Mouse (Mus musculus) neural tube, embryonic 13.5 days (tissue): ENCODE data around the gene Tvp23a. TPM values are rescaled to one million over a fixed set of nuclear protein-coding genes. Genes with fewer than 3 reads are reported as not detected.

Source experiments
- ATAC-seq: fragments of 200-750 bp; cut with Nextera tagmentation; 2 replicates; pipeline ENCODE4 v1.8.0; 2017; ENCODE audit warnings: low read depth, mild to moderate bottlenecking, moderate TSS enrichment, moderate library complexity
- H3K27ac ChIP-seq: fragments of 300-500 bp; sonication (generic); replicated peaks from 2 replicates; pipeline ENCODE4 v1.5.1; 2015; ENCODE audit warnings: moderate library complexity, mild to moderate bottlenecking, inconsistent platforms
- H3K27me3 ChIP-seq: fragments of 300-500 bp; sonication (generic); 2 replicates; pipeline ENCODE4 v1.6.1; 2015; ENCODE audit warnings: mild to moderate bottlenecking, inconsistent platforms
- H3K36me3 ChIP-seq: fragments of 300-500 bp; sonication (generic); 2 replicates; pipeline ENCODE4 v1.6.1; 2015; ENCODE audit warnings: mild to moderate bottlenecking, inconsistent platforms
- H3K4me1 ChIP-seq: fragments of 300-500 bp; sonication (generic); replicated peaks from 2 replicates; pipeline ENCODE4 v1.6.1; 2015; ENCODE audit warnings: inconsistent platforms
- H3K4me2 ChIP-seq: fragments of 300-500 bp; sonication (generic); 2 replicates; pipeline ENCODE4 v1.6.1; 2015; ENCODE audit warnings: inconsistent platforms, mild to moderate bottlenecking, moderate library complexity
- H3K4me3 ChIP-seq: fragments of 300-500 bp; sonication (generic); 2 replicates; pipeline ENCODE4 v1.5.1; 2015; ENCODE audit warnings: mild to moderate bottlenecking, inconsistent platforms
- H3K9ac ChIP-seq: fragments of 300-500 bp; sonication (generic); 2 replicates; pipeline ENCODE4 v1.6.1; 2015; ENCODE audit warnings: moderate library complexity, mild to moderate bottlenecking, inconsistent platforms
- H3K9me3 ChIP-seq: fragments of 300-500 bp; sonication (generic); 2 replicates; pipeline ENCODE4 v1.6.1; 2016; ENCODE audit warnings: inconsistent platforms
- WGBS: fragments of 180-500 bp; shearing (Covaris S2); methylation state at CpG from one replicate; pipeline ENCODE4 v1.1.7; 2015; 5-methylcytosine and 5-hydroxymethylcytosine counted together
- polyA plus RNA-seq: library from polyadenylated mRNA; unstranded; fragments of >200 nt; fragmentation: Nextera tagmentation; extraction: Ambion mirVana; gene quantifications from 2 replicates; pipeline ENCODE4 v1.2.1, GENCODE M21; 2015

Gene Tvp23a
- polyA plus RNA-seq, 1 experiment from 2014 or later = 40.5 TPM

DNA sequence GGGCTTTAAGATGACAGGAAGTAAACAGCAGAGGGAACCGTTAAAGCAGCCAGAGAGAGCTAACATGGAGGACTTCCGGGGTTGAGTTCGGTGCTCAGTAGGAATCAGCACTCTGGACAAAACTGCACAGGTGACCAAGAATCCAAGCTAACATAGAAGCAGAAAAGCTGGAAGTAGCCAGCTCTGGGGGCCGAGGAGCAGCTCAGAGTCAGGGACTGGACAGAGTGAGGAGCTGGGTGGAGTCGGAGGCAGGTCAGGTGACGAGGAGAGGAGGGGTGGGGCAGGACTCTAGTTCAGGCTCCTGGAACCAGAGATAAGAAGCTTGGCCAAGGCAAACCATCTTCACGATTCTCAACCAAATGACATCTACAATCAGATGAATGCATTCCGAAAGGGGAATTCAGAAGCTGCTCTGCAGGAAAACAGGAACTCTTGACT, 63.1 kb downstream of the Tvp23a start:
- Histone ChIP-seq H3K36me3 (no peaks in the 10 kb centered on the region), H3K27me3 (no peaks in the 10 kb centered on the region), H3K4me2 (peak overlapping the region; percentile 21), H3K27ac (no peak overlapping the region), H3K4me3 (no peak overlapping the region), H3K4me1 (no peaks in the 10 kb centered on the region), H3K9ac (no peak overlapping the region), H3K9me3 (no peaks in the 10 kb centered on the region)
- ATAC-seq = no peak
- WGBS = 37% methylated on average over 8 of the region's 8 CpGs

DNA sequence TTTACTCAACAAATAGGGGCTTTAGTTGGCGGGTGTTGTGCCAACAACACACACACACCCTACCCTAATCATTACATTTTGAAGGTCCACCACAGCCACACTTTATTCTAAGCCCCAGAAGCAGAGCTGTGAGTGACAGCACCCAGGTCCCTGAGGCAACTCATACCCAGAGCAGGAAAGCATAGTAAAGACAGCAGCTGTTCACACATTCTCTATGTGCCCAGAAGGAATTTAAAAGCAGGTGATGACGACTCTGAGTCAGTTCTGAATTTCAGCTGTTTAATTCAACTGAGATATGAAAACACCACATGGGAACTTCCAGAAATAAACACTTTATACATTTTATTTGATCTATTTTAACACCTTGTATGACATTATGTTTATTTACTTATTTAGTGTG, 67.6 kb downstream of the Tvp23a start:
- 76% methylated on average over 2 of the region's 2 CpGs for WGBS
- H3K9me3 ChIP-seq = no peaks in the 10 kb centered on the region
- H3K27ac ChIP-seq = no peak overlapping the region
- no peak overlapping the region for H3K4me2 ChIP-seq
- H3K4me3 ChIP-seq = no peak overlapping the region
- peaks cover 4% of the 10 kb centered on the region for H3K4me1 ChIP-seq
- no peaks in the 10 kb centered on the region for H3K27me3 ChIP-seq
- H3K9ac ChIP-seq = no peak overlapping the region
- H3K36me3 ChIP-seq = no peaks in the 10 kb centered on the region
- ATAC-seq = no peak

DNA sequence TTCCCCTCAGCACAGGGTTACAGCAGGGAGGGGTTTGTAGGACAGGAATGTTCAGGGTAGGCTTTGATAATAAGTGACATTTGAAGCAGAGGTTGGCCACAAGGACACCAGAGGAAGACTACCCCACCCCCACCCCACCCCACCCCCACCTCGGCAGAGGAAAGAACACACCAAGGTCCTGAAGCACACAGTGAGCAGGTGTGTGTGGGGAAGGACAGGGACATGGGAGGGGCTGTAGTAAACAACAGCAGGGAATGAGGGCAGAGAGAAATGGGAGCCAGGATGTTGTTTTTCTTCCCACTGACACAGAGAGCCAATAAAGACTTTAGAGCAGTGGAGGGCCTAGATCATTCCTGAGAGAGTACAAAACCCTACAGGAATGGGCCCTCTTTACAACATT, 69.9 kb downstream of the Tvp23a start:
- H3K9me3 ChIP-seq = no peaks in the 10 kb centered on the region
- H3K36me3 ChIP-seq = no peaks in the 10 kb centered on the region
- no peak overlapping the region for H3K27ac ChIP-seq
- WGBS = 56% methylated on average over 1 of the region's 1 CpGs
- no peaks in the 10 kb centered on the region for H3K27me3 ChIP-seq
- no peak overlapping the region for H3K9ac ChIP-seq
- no peak overlapping the region for H3K4me2 ChIP-seq
- peaks cover 9% of the 10 kb centered on the region for H3K4me1 ChIP-seq
- no peak for ATAC-seq
- no peak overlapping the region for H3K4me3 ChIP-seq

DNA sequence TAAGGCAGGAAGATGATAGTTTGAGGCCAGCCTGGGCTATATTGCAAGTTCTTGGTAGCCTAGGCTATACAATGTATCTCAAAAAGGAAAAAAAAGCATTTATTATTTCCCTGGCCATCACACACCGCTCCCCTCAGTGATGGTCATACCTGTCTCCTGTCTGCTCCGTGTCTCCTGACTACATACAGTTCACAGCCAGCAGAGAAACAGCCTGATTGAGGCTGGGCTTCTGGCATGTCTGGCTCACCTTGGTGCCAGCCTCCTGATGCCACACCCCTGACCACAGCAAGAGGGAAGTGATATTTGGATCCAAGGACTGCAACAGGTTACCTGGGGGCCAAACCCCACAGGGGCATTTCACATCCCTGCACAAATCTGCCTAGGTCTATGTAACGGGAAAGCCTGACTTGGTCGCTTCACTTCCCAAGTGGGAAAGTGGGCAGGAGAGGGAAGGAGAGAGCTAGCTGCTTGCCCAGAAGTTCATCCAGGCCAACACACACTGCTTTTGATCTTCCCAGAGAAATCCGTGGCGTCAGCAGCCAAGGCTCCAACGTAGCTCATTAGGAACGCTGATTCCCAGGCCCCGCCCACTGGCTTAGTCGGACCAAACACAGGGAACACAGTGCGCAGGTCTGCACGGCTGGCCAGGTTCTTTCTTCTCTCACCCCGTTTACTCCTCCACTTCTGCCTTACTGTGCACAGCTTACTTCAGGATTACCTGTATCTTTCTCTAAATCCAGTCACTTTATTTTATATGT, 72.7 kb downstream of the Tvp23a start:
- Histone ChIP-seq H3K4me2 (peak overlapping the region; percentile 49), H3K9me3 (no peaks in the 10 kb centered on the region), H3K4me3 (0 out of 2 replicates have a peak overlapping the region, but pooled peaks have one; percentile 1), H3K36me3 (no peaks in the 10 kb centered on the region), H3K27ac (no peak overlapping the region), H3K4me1 (peaks cover 14% of the 10 kb centered on the region), H3K27me3 (no peaks in the 10 kb centered on the region), H3K9ac (peak overlapping the region; percentile 54; the same call in 1 of the 2 replicates)
- ATAC-seq = peak; percentile 79; the same call in 1 of the 2 replicates
- 31% methylated on average over 13 of the region's 13 CpGs for whole genome bisulfite sequencing

DNA sequence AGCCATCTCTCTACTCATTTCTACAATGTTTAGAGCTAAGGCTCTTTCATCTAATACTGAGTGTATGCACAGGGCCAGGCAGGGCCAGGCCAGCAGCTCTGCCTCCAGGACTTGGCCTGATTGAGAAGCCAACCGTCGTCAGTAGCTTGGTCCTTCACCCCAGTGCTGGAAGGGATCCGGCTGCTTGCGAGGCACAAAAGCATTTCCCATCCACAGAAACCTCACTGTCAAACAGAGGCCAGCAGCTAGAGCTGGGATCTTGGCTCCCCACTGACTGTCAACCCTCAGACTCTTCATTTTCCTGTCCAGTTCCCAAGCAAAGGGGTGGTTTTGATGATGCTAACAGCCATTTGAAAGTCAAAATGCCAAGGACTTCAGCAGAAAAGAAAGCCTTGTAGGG, 74.8 kb downstream of the Tvp23a start:
- no peaks in the 10 kb centered on the region for H3K36me3 ChIP-seq
- ATAC-seq = no peak

More for the DNA sequence above, 74.8 kb downstream of the Tvp23a start:
- Histone ChIP-seq H3K27me3 (no peaks in the 10 kb centered on the region), H3K4me1 (peaks cover 22% of the 10 kb centered on the region), H3K4me2 (no peak overlapping the region), H3K4me3 (no peak overlapping the region), H3K27ac (no peak overlapping the region), H3K9ac (no peak overlapping the region), H3K9me3 (no peaks in the 10 kb centered on the region)
- 77% methylated on average over 4 of the region's 4 CpGs for WGBS

Other genes with a start within 250 kb of the Tvp23a start
- gene Emp2, start 133.4 kb downstream of the Tvp23a start, polyA plus RNA-seq = 5.3 and 5.7 TPM in 2 replicates
- gene Tekt5, start 51.9 kb downstream of the Tvp23a start, polyA plus RNA-seq = 5.2 and 5.7 TPM in 2 replicates
- 47.8 and 51.1 TPM in 2 replicates for gene Nubp1, start 35.4 kb downstream of the Tvp23a start, polyA plus RNA-seq
- gene Ciita, start 32.7 kb upstream of the Tvp23a start, polyA plus RNA-seq = 0.35 and 0.54 TPM in 2 replicates
- 19.1 and 21.8 TPM in 2 replicates for gene Dexi, start 95.7 kb upstream of the Tvp23a start, polyA plus RNA-seq
- 68.7 and 69.0 TPM in 2 replicates for gene Clec16a, start 98.0 kb upstream of the Tvp23a start, polyA plus RNA-seq